Mouse (Mus musculus) mature B cell (primary cell): Measurements from ENCODE around the gene Amigo2.
"Not testable (repeated sequence)": the region's sequence is repeated elsewhere in the genome, so short reads cannot be mapped to it uniquely, and the experiment has no call there.

Experiments
- in situ Hi-C: fragments of 300-500 bp; cut with MboI; formaldehyde crosslinking; loops from 2 replicates; pipeline ENCODE4 v1.14.3; 2019

The Amigo2 gene

DNA sequence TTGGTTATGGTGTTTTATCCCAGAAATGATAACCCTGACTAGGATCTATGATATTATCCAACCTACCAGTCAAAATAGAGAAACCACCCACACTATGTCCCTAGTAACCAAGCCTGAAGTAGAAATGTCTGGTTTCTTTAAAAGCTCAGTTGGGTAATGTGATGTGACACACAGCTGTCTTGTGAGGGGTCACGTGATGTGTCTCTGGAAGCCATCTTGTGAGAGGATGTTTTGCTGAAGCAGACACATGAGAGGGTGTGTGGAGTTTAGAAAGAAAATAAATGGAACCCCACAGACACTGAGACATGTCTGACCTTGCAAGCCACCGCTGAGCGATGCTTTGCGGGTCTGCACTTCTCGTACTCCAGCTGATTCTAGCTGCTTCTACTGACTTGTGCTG is 30.2 kb downstream of the Amigo2 start:
- in situ Hi-C loops: no loop called here

DNA sequence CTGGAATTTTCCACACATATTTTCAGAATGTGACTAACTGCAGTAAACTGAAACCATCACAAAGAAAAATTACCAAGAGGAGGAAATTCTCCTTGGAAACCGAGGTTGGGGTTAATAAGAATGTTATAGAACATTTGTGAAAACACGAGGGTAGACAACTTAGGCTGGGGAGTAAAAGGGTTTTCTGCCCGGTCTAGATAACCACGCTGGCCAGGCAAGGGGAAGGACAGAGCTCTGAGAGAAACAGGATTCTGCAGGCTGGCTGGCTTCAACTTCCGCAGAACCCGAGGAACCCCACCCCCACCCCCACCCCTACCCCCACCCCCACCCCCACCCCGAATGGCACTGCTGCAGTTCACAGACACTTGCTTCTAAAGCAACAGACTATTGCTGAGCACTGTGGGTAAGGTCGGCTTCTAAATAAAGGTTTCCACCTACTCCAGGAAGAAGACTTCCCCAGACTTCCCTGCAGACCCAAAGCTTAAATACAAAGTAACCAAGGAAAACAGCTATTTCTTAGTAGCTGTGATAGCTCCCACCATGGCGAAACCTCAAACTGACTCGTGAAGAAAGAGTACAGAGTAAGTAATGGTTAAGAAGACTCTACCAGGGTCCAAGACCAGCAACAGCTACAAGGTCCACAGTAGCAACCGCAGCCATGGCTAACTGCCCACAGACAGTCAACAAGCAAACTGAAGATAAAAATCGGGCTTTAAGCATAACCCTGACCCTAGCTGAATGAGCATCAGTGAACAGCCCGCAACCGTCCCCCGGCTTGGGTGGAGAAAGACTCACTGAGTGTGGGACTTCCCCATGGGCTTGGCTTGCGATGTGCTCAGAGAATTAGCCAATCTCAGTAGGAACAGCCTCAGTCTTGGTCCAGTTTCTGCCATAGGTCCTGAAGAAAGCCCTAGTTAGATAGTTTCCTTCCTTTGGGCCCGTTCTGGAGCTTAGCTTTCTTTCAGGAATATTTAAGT is 34.3 kb downstream of the Amigo2 start:
- in situ Hi-C loops: no loop called here

DNA sequence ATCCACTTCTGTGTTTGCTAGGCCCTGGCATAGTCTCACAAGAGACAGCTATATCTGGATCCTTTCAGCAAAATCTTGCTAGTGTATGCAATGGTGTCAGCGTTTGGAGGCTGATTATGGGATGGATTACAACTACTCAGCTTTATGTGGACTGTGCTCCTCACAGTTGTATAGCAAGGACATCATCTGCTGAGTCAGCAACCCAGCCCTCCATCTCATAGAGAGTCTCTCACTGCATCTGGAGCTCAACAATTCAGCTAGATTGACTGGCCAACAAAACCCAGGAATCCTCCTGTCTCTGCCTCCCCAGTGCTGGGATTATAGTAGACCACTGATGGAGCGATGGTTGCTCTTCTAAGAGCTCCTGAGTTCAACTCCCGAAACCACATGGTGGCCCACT is 37.3 kb downstream of the Amigo2 start:
- in situ Hi-C loops: not testable (repeated sequence)

DNA sequence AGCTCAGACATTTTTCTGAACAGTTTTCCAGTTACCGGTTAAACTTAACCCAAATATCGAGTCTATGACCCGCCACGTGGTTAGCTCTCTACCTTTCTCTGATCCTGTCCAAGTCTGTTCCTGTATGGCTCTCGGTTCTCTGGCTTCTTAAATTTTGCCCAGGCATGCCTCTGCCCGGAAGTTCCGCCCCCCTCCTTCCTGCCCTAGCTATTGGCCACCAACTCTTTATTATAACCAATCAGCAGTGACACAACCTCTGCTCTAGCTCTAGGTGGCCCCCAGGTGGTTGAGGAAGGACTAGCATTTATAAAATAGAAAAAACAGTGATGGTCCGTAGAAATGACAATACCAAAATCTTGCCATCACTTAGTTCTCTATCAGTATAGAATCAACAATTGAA is 40.6 kb downstream of the Amigo2 start:
- in situ Hi-C loops: no loop called here

DNA sequence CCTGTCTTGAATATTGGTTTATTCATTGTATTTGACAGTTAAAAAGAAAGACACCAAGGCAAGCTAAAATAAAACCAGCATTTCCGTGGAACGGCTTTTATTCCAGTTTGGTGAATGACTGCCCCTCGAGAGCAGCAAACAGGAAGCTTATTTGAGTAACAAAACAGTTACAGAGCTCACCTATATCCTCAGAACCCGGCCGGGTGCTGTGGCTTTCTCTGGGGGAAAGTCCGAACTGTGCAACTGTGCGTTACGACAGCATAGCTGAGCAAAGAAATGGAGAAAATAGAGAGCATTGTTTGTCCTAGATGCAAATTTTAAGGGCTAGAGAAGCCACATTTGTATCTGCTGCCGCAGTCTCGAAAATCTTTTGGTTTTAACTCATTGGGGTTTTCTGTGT is 41.3 kb downstream of the Amigo2 start:
- in situ Hi-C loops: no loop called here

DNA sequence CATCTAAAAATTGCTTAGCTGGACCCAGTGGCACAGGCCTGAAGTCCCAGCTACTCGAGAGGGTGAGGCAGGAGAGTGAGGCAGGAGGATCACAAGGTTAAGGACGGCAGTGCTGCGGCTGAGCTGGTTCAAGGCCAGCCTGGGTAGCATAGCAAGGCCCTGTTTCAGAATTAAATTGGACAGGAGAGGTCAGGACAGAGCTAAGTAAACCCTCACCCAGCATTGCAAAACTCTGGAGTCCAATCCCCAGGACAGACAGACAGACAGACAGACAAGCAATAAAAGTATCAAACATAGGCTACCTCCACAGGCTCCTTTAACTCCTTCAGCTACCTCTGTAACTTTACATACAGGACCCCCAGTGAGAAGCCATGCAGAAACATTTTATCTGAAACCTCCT is 42.2 kb downstream of the Amigo2 start:
- in situ Hi-C loops: no loop called here

DNA sequence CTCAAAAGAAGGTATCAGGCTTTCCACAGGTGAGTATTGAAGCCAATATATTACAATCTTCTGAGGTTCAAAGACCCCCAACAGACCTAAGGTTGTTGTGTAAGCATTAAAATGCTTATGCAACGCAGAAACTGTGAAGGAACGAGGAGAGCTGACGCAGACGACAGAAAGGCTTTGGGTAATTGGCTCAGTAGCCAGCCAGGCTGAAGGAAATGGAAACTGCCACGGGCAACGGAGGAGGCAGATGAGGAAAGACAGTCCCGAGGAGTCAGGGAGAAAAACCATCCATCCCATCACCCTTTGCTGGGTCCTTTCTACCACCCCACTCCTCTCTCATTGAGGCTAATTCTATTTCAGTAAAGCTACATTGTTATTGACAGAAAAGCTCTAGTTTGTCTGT is 50.4 kb downstream of the Amigo2 start:
- in situ Hi-C loops: no loop called here

DNA sequence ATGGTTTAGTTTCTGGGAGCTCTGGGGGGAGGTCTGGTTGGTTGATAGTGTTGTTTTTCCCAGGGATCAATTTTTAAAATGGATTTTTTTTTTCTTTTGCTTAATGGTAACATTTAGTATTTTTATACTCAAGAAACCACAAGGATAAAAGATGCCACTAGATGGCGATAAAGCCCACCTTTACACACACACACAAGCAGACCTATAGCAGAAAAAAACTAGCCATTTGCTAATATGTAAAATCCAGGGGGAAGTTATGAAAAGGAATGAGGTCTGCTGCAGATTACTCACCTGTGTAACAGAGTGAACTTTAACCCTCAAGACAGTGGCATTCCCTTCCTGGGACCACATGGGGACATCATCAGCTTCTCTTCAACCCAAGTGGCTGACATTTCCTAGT is 51.5 kb downstream of the Amigo2 start:
- in situ Hi-C loops: no loop called here
